12 mouse cellular contexts compared by ENCODE assay signal in genomic region chr16:97659225-97659658, GRCm38 (mm10). TPM values are rescaled to one million over a fixed set of nuclear protein-coding genes. Genes with fewer than 3 reads are reported as not detected.
DNase-seq lines count a peak whose midpoint lies in the region; ATAC-seq and TF ChIP-seq lines count a peak whose summit lies in the region.
"Had no signal": no experiment of that assay in that cellular context is flagged by ENCODE, and none has a peak within 500 bp of the region (broad histone marks: within the 10 kb centered on the region; RNA-seq: fewer than 3 reads in every experiment).

No protein-coding gene starts in this region.

- no peak for TF ChIP-seq POLR2A in thymus, adult 2 months (IDR thresholded peaks at IDR 0.05; ENCODE audit: control insufficient read depth, extremely low read depth, insufficient read depth, low read length, poor library complexity)

- H3K27ac ChIP-seq in midbrain, embryonic 11.5 days (ENCODE audit: low read depth, low read length), result no peak overlapping the region
- H3K27ac ChIP-seq in midbrain, embryonic 16.5 days (ENCODE audit: low read length), result no peak overlapping the region
- peak overlapping the region; percentile 92 for H3K27ac ChIP-seq in stomach, embryonic 16.5 days (ENCODE audit: low read length)
- H3K27ac ChIP-seq in thymus, adult 2 months (ENCODE audit: control insufficient read depth, insufficient read depth, low read length), result no peak overlapping the region

- no peak overlapping the region for H3K4me2 ChIP-seq in midbrain, embryonic 11.5 days
- H3K4me2 ChIP-seq in midbrain, embryonic 16.5 days (ENCODE audit: low read length), result no peak overlapping the region
- H3K4me2 ChIP-seq in stomach, embryonic 16.5 days (ENCODE audit: low read depth, low read length), result 0 out of 2 replicates have a peak overlapping the region, but pooled peaks have one; percentile 3

- no peaks in the 10 kb centered on the region for H3K27me3 ChIP-seq in midbrain, embryonic 11.5 days (ENCODE audit: control insufficient read depth, insufficient read depth, low read length)
- no peaks in the 10 kb centered on the region for H3K27me3 ChIP-seq in midbrain, embryonic 16.5 days (ENCODE audit: control insufficient read depth, insufficient read depth, low read depth, low read length)
- no peaks in the 10 kb centered on the region for H3K27me3 ChIP-seq in stomach, embryonic 16.5 days (ENCODE audit: control insufficient read depth, insufficient read depth, low read length)
- H3K27me3 ChIP-seq in thymus, adult 2 months (ENCODE audit: control insufficient read depth, insufficient read depth, low read length), result no peaks in the 10 kb centered on the region

- ATAC-seq in midbrain, embryonic 11.5 days (ENCODE audit: low FRiP score), result peak; percentile 75
- ATAC-seq in midbrain, embryonic 16.5 days, result no peak
- ATAC-seq in stomach, embryonic 16.5 days (ENCODE audit: insufficient read depth, low FRiP score), result peak; percentile 94
- no peak for ATAC-seq in megakaryocyte, adult 5-6 weeks (ENCODE audit: poor library complexity, severe bottlenecking)

- no peaks in the 10 kb centered on the region for H3K36me3 ChIP-seq in midbrain, embryonic 11.5 days (ENCODE audit: control insufficient read depth, insufficient read depth, low read length)
- H3K36me3 ChIP-seq in midbrain, embryonic 16.5 days (ENCODE audit: control insufficient read depth, insufficient read depth, low read length), result no peaks in the 10 kb centered on the region
- no peaks in the 10 kb centered on the region for H3K36me3 ChIP-seq in stomach, embryonic 16.5 days (ENCODE audit: control insufficient read depth, insufficient read depth, low read length)
- H3K36me3 ChIP-seq in thymus, adult 2 months (ENCODE audit: control insufficient read depth, insufficient read depth, low read length), result no peaks in the 10 kb centered on the region
- H3K36me3 ChIP-seq: G1E had no signal

- H3K4me3 ChIP-seq in midbrain, embryonic 11.5 days (ENCODE audit: low read depth, low read length), result no peak overlapping the region
- no peak overlapping the region for H3K4me3 ChIP-seq in midbrain, embryonic 16.5 days (ENCODE audit: low read depth, low read length)
- H3K4me3 ChIP-seq in stomach, embryonic 16.5 days (replicated peaks; ENCODE audit: low read length), result no peak overlapping the region
- no peak overlapping the region for H3K4me3 ChIP-seq in thymus, adult 2 months (ENCODE audit: control insufficient read depth, insufficient read depth, low read length)

- DNase-seq in midbrain, embryonic 11.5 days (ENCODE audit: low spot score, missing footprints), result peak; percentile 89
- DNase-seq in forelimb bud, embryonic 11.5 days (ENCODE audit: low read depth, low spot score), result peak; percentile 19
- DNase-seq in kidney, postnatal 4 days, result peak; percentile 46 to 64
- DNase-seq in thymus, adult 2 months, result no peak
- DNase-seq in adrenal gland, postnatal 14 days, result no peak
- DNase-seq: heart, adult 18-20 months; thymus, postnatal 4 days had no signal

- no peak overlapping the region for H3K9ac ChIP-seq in midbrain, embryonic 11.5 days (ENCODE audit: low read length)
- H3K9ac ChIP-seq in midbrain, embryonic 16.5 days (ENCODE audit: low read depth, low read length), result no peak overlapping the region
- H3K9ac ChIP-seq in stomach, embryonic 16.5 days (ENCODE audit: low read length), result no peak overlapping the region

- no peaks in the 10 kb centered on the region for H3K9me3 ChIP-seq in midbrain, embryonic 11.5 days (ENCODE audit: control insufficient read depth, low read length)
- no peaks in the 10 kb centered on the region for H3K9me3 ChIP-seq in midbrain, embryonic 16.5 days (replicated peaks; ENCODE audit: control insufficient read depth, low read length, poor library complexity, severe bottlenecking)
- no peaks in the 10 kb centered on the region for H3K9me3 ChIP-seq in stomach, embryonic 16.5 days (replicated peaks; ENCODE audit: control insufficient read depth, low read length)
- H3K9me3 ChIP-seq: G1E had no signal

- WGBS in midbrain, embryonic 11.5 days, result 8% methylated on average over 1 of the region's 1 CpGs
- 10% methylated on average over 1 of the region's 1 CpGs for WGBS in midbrain, embryonic 16.5 days
- WGBS in stomach, embryonic 16.5 days, result 21% methylated on average over 1 of the region's 1 CpGs
- 88% methylated on average over 1 of the region's 1 CpGs for WGBS in thymus, adult 2 months

- H3K4me1 ChIP-seq in midbrain, embryonic 11.5 days (ENCODE audit: control insufficient read depth, insufficient read depth, low read length), result peaks cover 11% of the 10 kb centered on the region
- H3K4me1 ChIP-seq in midbrain, embryonic 16.5 days (ENCODE audit: control insufficient read depth, insufficient read depth, low read length), result peaks cover 3% of the 10 kb centered on the region; the same call in 1 of the 2 replicates
- peaks cover 7% of the 10 kb centered on the region for H3K4me1 ChIP-seq in stomach, embryonic 16.5 days (ENCODE audit: control insufficient read depth, insufficient read depth, low read length)
- H3K4me1 ChIP-seq in thymus, adult 2 months (replicated peaks; ENCODE audit: control insufficient read depth, insufficient read depth, low read length), result no peaks in the 10 kb centered on the region

- no peak for TF ChIP-seq CTCF in thymus, adult 2 months (IDR thresholded peaks at IDR 0.05; ENCODE audit: borderline replicate concordance, control insufficient read depth, extremely low read depth, insufficient read depth, low read length, poor library complexity)

RNA-seq across cellular contexts. Expression of gene Tmprss2, which starts 48.2 kb away (rescaled TPM):
- 0.23 TPM in 1 of 2 replicates, not detected in the other for polyA plus RNA-seq in midbrain, embryonic 11.5 days (2014; fragmentation: Nextera tagmentation; extraction: Ambion mirVana)
- 0.08 and 0.16 TPM in 2 replicates for polyA plus RNA-seq in midbrain, embryonic 16.5 days (2015; fragmentation: Nextera tagmentation; extraction: Ambion mirVana)
- 47.3 and 57.5 TPM in 2 replicates for polyA plus RNA-seq in stomach, embryonic 16.5 days (2015; fragmentation: Nextera tagmentation; extraction: Ambion mirVana)
- total RNA-seq in megakaryocyte, adult 5-6 weeks (2015), result not detected in 2 replicates
- not detected in 2 replicates for total RNA-seq in megakaryocyte, adult 5-6 weeks (2017)
- 2.6 and 4.0 TPM in 2 replicates for polyA plus RNA-seq in thymus, adult 2 months (2012; rRNA removed)
- 0.56 and 1.7 TPM in 2 replicates for total RNA-seq in adrenal gland, postnatal 14 days (2021)
- total RNA-seq: layer of hippocampus, adult 8-10 months had no signal
- polyA plus RNA-seq: G1E had no signal

Comparison
In these comparisons a context has a peak if more than half of its experiments do, and no peak if none do; other contexts are left out.
1. ATAC-seq: peak in midbrain, embryonic 11.5 days (single experiment) and stomach, embryonic 16.5 days (single experiment); none in midbrain, embryonic 16.5 days (single experiment) and megakaryocyte, adult 5-6 weeks (single experiment).
2. DNase-seq: peak in midbrain, embryonic 11.5 days (single experiment), forelimb bud, embryonic 11.5 days (single experiment) and kidney, postnatal 4 days (2 of 2); none in thymus, adult 2 months (single experiment) and adrenal gland, postnatal 14 days (single experiment).